Mouse (Mus musculus) urinary bladder, postnatal 25 days (tissue): ENCODE data around the gene Hoxa3.

Experiments
- DNase-seq: peaks from one replicate; pipeline ENCODE4 v3.0.0; 2022; ENCODE audit warnings: low spot score

The Hoxa3 gene

GRCm38 (mm10) chr6:52246916-52247315 lies 33.8 kb upstream of the Hoxa3 start:
- DNase-seq: peak; percentile 19

GRCm38 (mm10) chr6:52246403-52246803 lies 33.3 kb upstream of the Hoxa3 start:
- peak; percentile 46 for DNase-seq

- DNase-seq: peak; percentile 64
These were observed 32.6 kb upstream of the Hoxa3 start, which contains the start of gene Hoxa11 for GRCm38 (mm10) chr6:52245757-52246142. TSS of gene Hoxa11 (minus strand) at chr6:52245810.

- peak; percentile 65 for DNase-seq
These were observed 32.1 kb upstream of the Hoxa3 start for GRCm38 (mm10) chr6:52245040-52245756.

GRCm38 (mm10) chr6:52244471-52245039 lies 31.4 kb upstream of the Hoxa3 start:
- peak; percentile 18 for DNase-seq

GRCm38 (mm10) chr6:52243681-52244121 lies 30.6 kb upstream of the Hoxa3 start:
- peak; percentile 43 for DNase-seq

- peak; percentile 24 for DNase-seq
These were observed 29.7 kb upstream of the Hoxa3 start for GRCm38 (mm10) chr6:52242801-52243332.

GRCm38 (mm10) chr6:52241001-52241621 lies 28.0 kb upstream of the Hoxa3 start:
- no peak for DNase-seq

GRCm38 (mm10) chr6:52240389-52241000 lies 27.4 kb upstream of the Hoxa3 start, which contains the start of gene Hoxa10:
TSS of gene Hoxa10 (minus strand) at chr6:52240854.
- peak; percentile 89 for DNase-seq

GRCm38 (mm10) chr6:52239625-52240388 lies 26.7 kb upstream of the Hoxa3 start:
- DNase-seq: no peak

GRCm38 (mm10) chr6:52238976-52239375 lies 25.8 kb upstream of the Hoxa3 start:
- no peak for DNase-seq

- no peak for DNase-seq
These were observed 25.0 kb upstream of the Hoxa3 start for GRCm38 (mm10) chr6:52238155-52238545.

- DNase-seq: no peak
These were observed 24.4 kb upstream of the Hoxa3 start for GRCm38 (mm10) chr6:52237346-52238154.

GRCm38 (mm10) chr6:52236806-52237205 lies 23.7 kb upstream of the Hoxa3 start:
- DNase-seq: no peak

- no peak for DNase-seq
These were observed 22.7 kb upstream of the Hoxa3 start for GRCm38 (mm10) chr6:52235866-52236265.

GRCm38 (mm10) chr6:52235267-52235666 lies 22.1 kb upstream of the Hoxa3 start:
- no peak for DNase-seq

GRCm38 (mm10) chr6:52234428-52235140 lies 21.4 kb upstream of the Hoxa3 start:
- DNase-seq: no peak

- DNase-seq: no peak
These were observed 20.7 kb upstream of the Hoxa3 start for GRCm38 (mm10) chr6:52233546-52234427.

GRCm38 (mm10) chr6:52232984-52233545 lies 19.9 kb upstream of the Hoxa3 start:
- DNase-seq: no peak
